Mouse (Mus musculus) CH12.LX (cell line): Measurements from ENCODE around the gene Sbno1. TPM values are rescaled to one million over a fixed set of nuclear protein-coding genes. Genes with fewer than 3 reads are reported as not detected.

Experiments used
- DNase-seq: peaks from one replicate; pipeline ENCODE4 v3.0.0-alpha.2; 2013; ENCODE audit errors: extremely low read depth
- H3K27ac ChIP-seq: 2 replicates; pipeline ENCODE4 v1.5.1; 2012; ENCODE audit warnings: low read depth, mild to moderate bottlenecking, control low read depth, moderate library complexity; ENCODE audit not compliant: insufficient read depth
- H3K27me3 ChIP-seq: replicated peaks from 2 replicates; pipeline ENCODE3; 2012; ENCODE audit warnings: inconsistent platforms
- H3K36me3 ChIP-seq, 2 experiments: replicated peaks in 1 of 2; 2 replicates each; pipeline versions ENCODE3 to v1.6.1; 2012; ENCODE audit warnings: inconsistent platforms in 1 of 2, low read length in 1 of 2, mild to moderate bottlenecking in 1 of 2, mixed read lengths in 1 of 2, moderate library complexity in 1 of 2; ENCODE audit not compliant: control insufficient read depth in 1 of 2, insufficient read depth in 1 of 2
- H3K4me1 ChIP-seq, 2 experiments: 2 replicates each; pipeline ENCODE4 v1.6.1; 2012; ENCODE audit warnings: inconsistent platforms in 1 of 2, moderate library complexity in 1 of 2; ENCODE audit not compliant: insufficient read depth in 2 of 2, control insufficient read depth in 1 of 2
- H3K4me2 ChIP-seq: 2 replicates; pipeline ENCODE4 v1.6.1; 2012; ENCODE audit warnings: low read depth, mild to moderate bottlenecking, control low read depth; ENCODE audit not compliant: poor library complexity, insufficient read depth, severe bottlenecking
- H3K4me3 ChIP-seq, 3 experiments: fragments of 150-350 bp in 1 of 3; sonication (generic) in 1 of 3; replicated peaks in 1 of 3; 2 replicates each; pipeline versions ENCODE3 to v1.5.1; 2011 to 2012; ENCODE audit warnings: low read depth in 2 of 3, low read length in 2 of 3, mild to moderate bottlenecking in 2 of 3, moderate library complexity in 2 of 3, control low read depth in 1 of 3, improper control_type of control experiment in 1 of 3, inconsistent platforms in 1 of 3, mixed read lengths in 1 of 3; ENCODE audit not compliant: poor library complexity in 1 of 3
- H3K79me2 ChIP-seq: replicated peaks from 2 replicates; pipeline ENCODE4 v1.6.1; 2012; ENCODE audit warnings: mild to moderate bottlenecking, moderate library complexity; ENCODE audit not compliant: control insufficient read depth, poor library complexity, insufficient read depth, severe bottlenecking; ENCODE audit errors: extremely low read depth
- H3K9ac ChIP-seq: 2 replicates; pipeline ENCODE4 v1.6.1; 2012; ENCODE audit warnings: low read depth, mild to moderate bottlenecking, control low read depth, moderate library complexity; ENCODE audit not compliant: insufficient read depth
- H3K9me3 ChIP-seq: replicated peaks from 2 replicates; pipeline ENCODE3; 2012; ENCODE audit warnings: low read length, inconsistent platforms, mixed read lengths
- CHD1 ChIP-seq: IDR thresholded peaks from 2 replicates; pipeline ENCODE4 v1.6.1; 2012; ENCODE audit warnings: low read depth, low read length, improper control_type of control experiment, inconsistent platforms
- CHD2 ChIP-seq: IDR thresholded peaks from 2 replicates; pipeline ENCODE4 v1.6.1; 2011; ENCODE audit warnings: low read length, improper control_type of control experiment
- E2F4 ChIP-seq: IDR thresholded peaks from 2 replicates; pipeline ENCODE4 v1.6.1; 2011; ENCODE audit warnings: low read depth, low read length, improper control_type of control experiment; ENCODE audit not compliant: insufficient replicate concordance
- ELF1 ChIP-seq: IDR thresholded peaks from 2 replicates; pipeline ENCODE4 v1.6.1; 2014; ENCODE audit warnings: low read depth, mild to moderate bottlenecking, inconsistent platforms, low read length, improper control_type of control experiment
- EP300 ChIP-seq: IDR thresholded peaks from 2 replicates; pipeline ENCODE4 v1.6.1; 2011; ENCODE audit warnings: low read length, improper control_type of control experiment
- ETS1 ChIP-seq: conservative IDR thresholded peaks from 2 replicates; pipeline ENCODE4 v1.6.1; 2012; ENCODE audit warnings: low read depth, mild to moderate bottlenecking, inconsistent platforms, low read length, improper control_type of control experiment, moderate library complexity
- IRF4 ChIP-seq: IDR thresholded peaks from 2 replicates; pipeline ENCODE4 v1.6.1; 2014; ENCODE audit warnings: low read depth, mild to moderate bottlenecking, inconsistent platforms, low read length, improper control_type of control experiment
- KAT2A ChIP-seq: IDR thresholded peaks from 2 replicates; pipeline ENCODE4 v1.6.1; 2012; ENCODE audit warnings: low read length, improper control_type of control experiment, inconsistent platforms; ENCODE audit not compliant: insufficient replicate concordance
- MAFK ChIP-seq: IDR thresholded peaks from 2 replicates; pipeline ENCODE4 v1.6.1; 2011; ENCODE audit warnings: low read length, improper control_type of control experiment; ENCODE audit not compliant: insufficient replicate concordance
- MAX ChIP-seq: IDR thresholded peaks from 2 replicates; pipeline ENCODE4 v1.6.1; 2011; ENCODE audit warnings: low read length, improper control_type of control experiment
- MEF2A ChIP-seq: IDR thresholded peaks from 2 replicates; pipeline ENCODE4 v1.6.1; 2014; ENCODE audit warnings: low read depth, mild to moderate bottlenecking, inconsistent platforms, low read length, improper control_type of control experiment, borderline replicate concordance
- MXI1 ChIP-seq: IDR thresholded peaks from 2 replicates; pipeline ENCODE4 v1.6.1; 2011; ENCODE audit warnings: mild to moderate bottlenecking, low read depth, low read length, improper control_type of control experiment
- MYC ChIP-seq: IDR thresholded peaks from 2 replicates; pipeline ENCODE4 v1.6.1; 2011; ENCODE audit warnings: low read depth, mild to moderate bottlenecking, improper control_type of control experiment, low read length
- NRF1 ChIP-seq: IDR thresholded peaks from 2 replicates; pipeline ENCODE4 v1.6.1; 2014; ENCODE audit warnings: low read depth, mild to moderate bottlenecking, inconsistent platforms, low read length, improper control_type of control experiment, moderate library complexity
- PAX5 ChIP-seq: IDR thresholded peaks from 2 replicates; pipeline ENCODE4 v1.6.1; 2012; ENCODE audit warnings: low read length, inconsistent platforms, mixed read lengths
- RAD21 ChIP-seq: IDR thresholded peaks from 2 replicates; pipeline ENCODE4 v1.6.1; 2011; ENCODE audit warnings: low read depth, mild to moderate bottlenecking, low read length, improper control_type of control experiment, moderate library complexity
- SMC3 ChIP-seq: IDR thresholded peaks from 2 replicates; pipeline ENCODE4 v1.6.1; 2011; ENCODE audit warnings: low read depth, low read length, improper control_type of control experiment
- TBP ChIP-seq: conservative IDR thresholded peaks from 2 replicates; pipeline ENCODE4 v1.6.1; 2011; ENCODE audit warnings: low read depth, low read length, improper control_type of control experiment
- UBTF ChIP-seq: IDR thresholded peaks from 2 replicates; pipeline ENCODE4 v1.6.1; 2012; ENCODE audit warnings: low read depth, mild to moderate bottlenecking, inconsistent platforms, low read length, improper control_type of control experiment, moderate library complexity
- USF1 ChIP-seq: IDR thresholded peaks from 2 replicates; pipeline ENCODE4 v1.6.1; 2014; ENCODE audit warnings: low read depth, mild to moderate bottlenecking, inconsistent platforms, low read length, improper control_type of control experiment
- USF2 ChIP-seq: conservative IDR thresholded peaks from 2 replicates; pipeline ENCODE4 v1.6.1; 2011; ENCODE audit warnings: low read depth, low read length, improper control_type of control experiment
- ZC3H11A ChIP-seq: IDR thresholded peaks from 2 replicates; pipeline ENCODE4 v1.6.1; 2012; ENCODE audit warnings: low read depth, mild to moderate bottlenecking, inconsistent platforms, low read length, improper control_type of control experiment
- ZKSCAN1 ChIP-seq: IDR thresholded peaks from 2 replicates; pipeline ENCODE4 v1.6.1; 2012; ENCODE audit warnings: low read depth, inconsistent platforms, low read length, improper control_type of control experiment, borderline replicate concordance
- ZMIZ1 ChIP-seq: IDR thresholded peaks from 2 replicates; pipeline ENCODE4 v1.6.1; 2012; ENCODE audit warnings: low read depth, mild to moderate bottlenecking, inconsistent platforms, low read length, improper control_type of control experiment
- dilution Hi-C: fragments of 300-500 bp; cut with MboI; formaldehyde crosslinking; loops from 2 replicates; pipeline ENCODE4 v1.14.3; 2020; ENCODE audit warnings: low sequenced_read_pairs; ENCODE audit not compliant: extremely low pct_unique_long_range_greater_than_20kb, extremely low pct_ligation_motif_present
- in situ Hi-C: fragments of 300-500 bp; cut with MboI; formaldehyde crosslinking; loops from 3 replicates; pipeline ENCODE4 v1.14.3; 2019; ENCODE audit warnings: low sequenced_read_pairs, low pct_ligation_motif_present, low pct_unique_long_range_greater_than_20kb, mixed read lengths
- polyA plus RNA-seq: library from polyadenylated mRNA; unstranded; fragments of >175 nt; gene quantifications from 2 replicates; pipeline ENCODE4 v1.2.1, GENCODE M21; 2012; ENCODE audit warnings: low read depth; ENCODE audit not compliant: insufficient read length
- total RNA-seq, 2 experiments: library from RNA; depleted of rRNA; stranded (reverse); fragments of 300-350 nt in 1 of 2; fragments of >200 nt in 1 of 2; gene quantifications; 2 replicates each; pipeline ENCODE4 v1.2.3; 2012 to 2014

Sbno1 gene
- total and polyA plus RNA-seq, 3 experiments, result 35.0 to 48.5 (median 38.3) TPM

DNA sequence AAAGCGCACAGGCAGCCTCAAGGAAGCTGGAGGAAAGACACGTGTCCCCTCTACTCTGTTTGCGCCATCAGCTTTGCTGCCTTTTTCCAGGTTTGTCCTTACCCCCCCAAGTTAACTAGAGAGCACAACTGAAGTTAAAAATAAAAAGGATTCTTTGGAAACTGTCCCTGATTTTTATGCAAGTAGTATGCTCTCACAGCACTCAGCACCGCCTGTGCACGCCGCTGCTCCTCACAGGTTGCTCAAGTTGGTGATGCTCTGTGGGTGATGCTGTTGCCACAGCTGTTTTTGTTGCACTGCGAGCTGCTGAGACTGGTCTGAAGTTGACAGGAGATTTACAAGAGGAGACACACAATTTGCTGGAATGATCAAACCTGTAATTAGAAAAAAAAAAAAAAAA is 51.5 kb downstream of the Sbno1 start:
- dilution Hi-C loops, result no loop called here
- TF ChIP-seq TBP (no peak), ETS1 (no peak), ZKSCAN1 (no peak), USF2 (no peak), UBTF (no peak), CHD1 (no peak), MEF2A (no peak), NRF1 (no peak), IRF4 (no peak), EP300 (no peak)
- H3K27ac ChIP-seq, result no peak overlapping the region
- H3K4me2 ChIP-seq, result no peak overlapping the region
- H3K9ac ChIP-seq, result no peak overlapping the region
- no peak overlapping the region for H3K4me3 ChIP-seq
- H3K79me2 ChIP-seq, result no peaks in the 10 kb centered on the region
- DNase-seq, result no peak
- in situ Hi-C loops, result no loop called here
- H3K4me1 ChIP-seq, result peaks cover 0 to 9% of the 10 kb centered on the region in 2 experiments; a peak in 1 of 4 replicates
- no peaks in the 10 kb centered on the region for H3K9me3 ChIP-seq
- peaks cover 66 to 87% of the 10 kb centered on the region in 2 experiments for H3K36me3 ChIP-seq
- H3K27me3 ChIP-seq, result no peaks in the 10 kb centered on the region

DNA sequence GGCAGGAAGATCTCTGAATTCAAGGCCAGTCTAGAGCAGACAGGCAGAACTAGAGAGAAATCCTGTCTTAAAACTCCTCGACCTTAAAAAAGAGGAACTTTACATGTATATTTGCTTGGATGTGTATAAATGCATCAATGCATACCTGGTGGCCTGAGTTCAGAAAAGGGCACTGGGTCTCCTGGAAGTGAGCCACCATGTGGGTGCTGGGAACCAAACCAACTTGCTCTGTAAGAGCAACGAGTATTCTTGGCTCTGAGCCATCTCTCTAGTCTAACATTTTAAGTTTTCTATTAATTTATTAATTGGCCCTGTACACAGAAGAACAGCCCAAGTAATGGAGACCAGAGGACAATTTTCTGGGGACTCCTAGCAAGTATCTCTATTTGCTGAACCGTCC is 59.1 kb downstream of the Sbno1 start:
- Histone ChIP-seq H3K4me2 (no peak overlapping the region), H3K4me3 (no peak overlapping the region)
- dilution Hi-C loops, result no loop called here

DNA sequence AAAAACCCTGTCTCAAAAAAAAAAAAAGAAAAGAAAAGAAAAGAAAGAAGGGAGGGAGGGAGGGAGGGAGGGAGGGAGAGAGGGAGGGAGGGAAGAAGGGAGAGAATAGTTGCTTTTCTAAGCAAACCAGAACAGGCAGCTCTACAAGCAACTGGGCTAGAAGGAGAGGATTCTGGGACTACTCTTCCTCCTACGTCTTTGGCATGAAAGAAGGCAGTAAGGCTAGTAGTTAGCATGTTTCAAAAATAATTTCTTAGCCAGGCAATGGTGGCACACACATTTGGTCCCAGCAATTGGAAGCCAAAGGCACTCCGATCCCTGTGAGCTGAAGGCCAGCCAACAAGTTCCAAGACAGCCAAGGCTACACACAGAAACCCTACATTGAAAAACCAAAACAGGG is 60.0 kb downstream of the Sbno1 start:
- no peak for TF ChIP-seq TBP
- no peak for TF ChIP-seq MYC
- no peak for TF ChIP-seq CHD2
- no peak for TF ChIP-seq CHD1
- no peak for TF ChIP-seq ZC3H11A
- TF ChIP-seq E2F4, result no peak
- TF ChIP-seq MXI1, result no peak
- no peak for TF ChIP-seq PAX5
- TF ChIP-seq EP300, result no peak
- no peak for TF ChIP-seq MAX
- no peak for TF ChIP-seq USF1
- no peak for TF ChIP-seq KAT2A
- no peak for TF ChIP-seq MAFK
- TF ChIP-seq SMC3, result no peak
- no peak for TF ChIP-seq ZMIZ1
- TF ChIP-seq RAD21, result no peak
- no peak for TF ChIP-seq UBTF
- Histone ChIP-seq H3K36me3 (peaks cover 8 to 31% of the 10 kb centered on the region in 2 experiments), H3K27me3 (no peaks in the 10 kb centered on the region), H3K9ac (no peak overlapping the region), H3K4me3 (no peak overlapping the region), H3K27ac (no peak overlapping the region), H3K9me3 (no peaks in the 10 kb centered on the region), H3K79me2 (no peaks in the 10 kb centered on the region), H3K4me1 (peaks cover 0 to 16% of the 10 kb centered on the region in 2 experiments; a peak in 1 of 4 replicates), H3K4me2 (no peak overlapping the region)
- dilution Hi-C loops (no loop called here), in situ Hi-C loops (no loop called here)
- DNase-seq, result no peak

More for the DNA sequence above, 59.1 kb downstream of the Sbno1 start:
- Histone ChIP-seq H3K27me3 (no peaks in the 10 kb centered on the region), H3K27ac (no peak overlapping the region), H3K9me3 (no peaks in the 10 kb centered on the region), H3K36me3 (peaks cover 16 to 40% of the 10 kb centered on the region in 2 experiments), H3K9ac (no peak overlapping the region), H3K79me2 (no peaks in the 10 kb centered on the region), H3K4me1 (peaks cover 0 to 16% of the 10 kb centered on the region in 2 experiments; a peak in 1 of 4 replicates)
- in situ Hi-C loops, result no loop called here
- TF ChIP-seq ELF1 (no peak), TBP (no peak), ZMIZ1 (no peak), MEF2A (no peak), MAX (no peak)
- no peak for DNase-seq
